11 mouse cellular contexts compared by ENCODE assay signal in genomic region chr15:79792455-79792854, GRCm38 (mm10). TPM values are rescaled to one million over a fixed set of nuclear protein-coding genes. Genes with fewer than 3 reads are reported as not detected.
A peak's percentile ranks its signal among the peaks of the same experiment; 100 is the strongest.
DNase-seq lines count a peak whose midpoint lies in the region; ATAC-seq lines count a peak whose summit lies in the region.
"Had no signal": no experiment of that assay in that cellular context is flagged by ENCODE, and none has a peak within 500 bp of the region (broad histone marks: within the 10 kb centered on the region; RNA-seq: fewer than 3 reads in every experiment).

No protein-coding gene starts in this region.

- ATAC-seq in hindbrain, embryonic 11.5 days (ENCODE audit: low FRiP score): 0 out of 2 replicates have a peak, but pooled peaks have one; percentile 33
- ATAC-seq in hindbrain, embryonic 13.5 days (ENCODE audit: low FRiP score): no peak
- ATAC-seq in hindbrain, embryonic 12.5 days (ENCODE audit: low FRiP score): no peak

- H3K27me3 ChIP-seq in hindbrain, embryonic 11.5 days (ENCODE audit: control insufficient read depth, insufficient read depth, low read length): peaks cover 2% of the 10 kb centered on the region; the same call in 1 of the 2 replicates
- peaks cover 28% of the 10 kb centered on the region for H3K27me3 ChIP-seq in hindbrain, embryonic 13.5 days
- H3K27me3 ChIP-seq in hindbrain, embryonic 12.5 days: peaks cover 28% of the 10 kb centered on the region

- H3K4me2 ChIP-seq in hindbrain, embryonic 11.5 days (replicated peaks; ENCODE audit: low read depth, low read length): peak overlapping the region; percentile 19
- no peak overlapping the region for H3K4me2 ChIP-seq in hindbrain, embryonic 13.5 days
- H3K4me2 ChIP-seq in hindbrain, embryonic 12.5 days (replicated peaks): 0 out of 2 replicates have a peak overlapping the region, but pooled peaks have one; percentile 4
- H3K4me2 ChIP-seq: limb, embryonic 15.5 days had no signal

- DNase-seq in hindbrain, embryonic 11.5 days (ENCODE audit: low spot score): peak; percentile 62
- DNase-seq in right cerebral cortex, postnatal 4 days: peak; percentile 28
- DNase-seq in right cerebral cortex, postnatal 36 days (ENCODE audit: low spot score in 2 of 2): no peak
- DNase-seq in testis, postnatal 10 days (ENCODE audit: low spot score): peak; percentile 70
- DNase-seq in thymus, postnatal 10 days (ENCODE audit: low spot score in 2 of 2): no peak
- DNase-seq in c-Kit-positive CD71-positive TER-119-positive erythroid progenitor cells, embryonic 14.5 days (ENCODE audit: low spot score): no peak
- DNase-seq: kidney, adult 18-20 months had no signal

- H3K9ac ChIP-seq in hindbrain, embryonic 11.5 days (ENCODE audit: low read depth, low read length): no peak overlapping the region
- no peak overlapping the region for H3K9ac ChIP-seq in hindbrain, embryonic 13.5 days
- H3K9ac ChIP-seq in hindbrain, embryonic 12.5 days: no peak overlapping the region
- H3K9ac ChIP-seq: limb, embryonic 15.5 days had no signal

- 20% methylated on average over 19 of the region's 19 CpGs for WGBS in hindbrain, embryonic 11.5 days
- WGBS in hindbrain, embryonic 13.5 days: 17% methylated on average over 19 of the region's 19 CpGs
- WGBS in hindbrain, embryonic 12.5 days: 16% methylated on average over 19 of the region's 19 CpGs

- no peaks in the 10 kb centered on the region for H3K36me3 ChIP-seq in hindbrain, embryonic 11.5 days (ENCODE audit: control insufficient read depth, insufficient read depth, low read length)
- peaks cover 19% of the 10 kb centered on the region for H3K36me3 ChIP-seq in hindbrain, embryonic 13.5 days
- H3K36me3 ChIP-seq in hindbrain, embryonic 12.5 days: no peaks in the 10 kb centered on the region
- H3K36me3 ChIP-seq: G1E; limb, embryonic 15.5 days had no signal

- no peaks in the 10 kb centered on the region for H3K9me3 ChIP-seq in hindbrain, embryonic 11.5 days (ENCODE audit: control insufficient read depth, low read length)
- H3K9me3 ChIP-seq in hindbrain, embryonic 13.5 days: no peaks in the 10 kb centered on the region
- H3K9me3 ChIP-seq in hindbrain, embryonic 12.5 days (replicated peaks): no peaks in the 10 kb centered on the region
- H3K9me3 ChIP-seq: G1E; limb, embryonic 15.5 days had no signal

- H3K27ac ChIP-seq in hindbrain, embryonic 11.5 days (ENCODE audit: low read depth, low read length): no peak overlapping the region
- no peak overlapping the region for H3K27ac ChIP-seq in hindbrain, embryonic 13.5 days
- H3K27ac ChIP-seq in hindbrain, embryonic 12.5 days: no peak overlapping the region
- H3K27ac ChIP-seq: limb, embryonic 15.5 days had no signal

- H3K4me3 ChIP-seq in hindbrain, embryonic 11.5 days (ENCODE audit: low read depth, low read length): no peak overlapping the region
- H3K4me3 ChIP-seq in hindbrain, embryonic 13.5 days: no peak overlapping the region
- no peak overlapping the region for H3K4me3 ChIP-seq in hindbrain, embryonic 12.5 days
- H3K4me3 ChIP-seq: limb, embryonic 15.5 days had no signal

- H3K4me1 ChIP-seq in hindbrain, embryonic 11.5 days (replicated peaks; ENCODE audit: control insufficient read depth, insufficient read depth, low read length): peaks cover 6% of the 10 kb centered on the region
- H3K4me1 ChIP-seq in hindbrain, embryonic 13.5 days (replicated peaks): peaks cover 10% of the 10 kb centered on the region
- peaks cover 13% of the 10 kb centered on the region for H3K4me1 ChIP-seq in hindbrain, embryonic 12.5 days
- H3K4me1 ChIP-seq: limb, embryonic 15.5 days had no signal

RNA-seq across cellular contexts. Expression of gene Nptxr, which starts 12.1 kb away (rescaled TPM):
- 1.5 and 1.7 TPM in 2 replicates for polyA plus RNA-seq in hindbrain, embryonic 11.5 days (2014; fragmentation: Nextera tagmentation; extraction: Ambion mirVana)
- polyA plus RNA-seq in hindbrain, embryonic 13.5 days (2015; fragmentation: Nextera tagmentation; extraction: Ambion mirVana): 21.0 and 21.4 TPM in 2 replicates
- polyA plus RNA-seq in hindbrain, embryonic 12.5 days (2016; fragmentation: Nextera tagmentation; extraction: Ambion mirVana): 13.1 TPM in 2 replicates

RNA-seq across cellular contexts. Expression of gene Dnal4, which starts 14.8 kb away (rescaled TPM):
- 61.8 and 71.9 TPM in 2 replicates for polyA plus RNA-seq in hindbrain, embryonic 11.5 days (2014; fragmentation: Nextera tagmentation; extraction: Ambion mirVana)
- 83.5 and 84.9 TPM in 2 replicates for polyA plus RNA-seq in hindbrain, embryonic 13.5 days (2015; fragmentation: Nextera tagmentation; extraction: Ambion mirVana)
- polyA plus RNA-seq in hindbrain, embryonic 12.5 days (2016; fragmentation: Nextera tagmentation; extraction: Ambion mirVana): 76.8 and 78.1 TPM in 2 replicates

RNA-seq across cellular contexts. Expression of gene Npcd, which starts 41.6 kb away (rescaled TPM):
- 0.26 TPM in 1 of 2 replicates, not detected in the other for polyA plus RNA-seq in hindbrain, embryonic 11.5 days (2014; fragmentation: Nextera tagmentation; extraction: Ambion mirVana)
- 0.34 and 0.51 TPM in 2 replicates for polyA plus RNA-seq in hindbrain, embryonic 13.5 days (2015; fragmentation: Nextera tagmentation; extraction: Ambion mirVana)
- 0.61 TPM in 1 of 2 replicates, not detected in the other for polyA plus RNA-seq in hindbrain, embryonic 12.5 days (2016; fragmentation: Nextera tagmentation; extraction: Ambion mirVana)
- polyA plus RNA-seq: G1E; limb, embryonic 15.5 days had no signal

RNA-seq across cellular contexts. Expression of gene Cbx6, which starts 42.0 kb away (rescaled TPM):
- 10.8 and 14.4 TPM in 2 replicates for polyA plus RNA-seq in hindbrain, embryonic 11.5 days (2014; fragmentation: Nextera tagmentation; extraction: Ambion mirVana)
- 50.2 and 52.6 TPM in 2 replicates for polyA plus RNA-seq in hindbrain, embryonic 13.5 days (2015; fragmentation: Nextera tagmentation; extraction: Ambion mirVana)
- polyA plus RNA-seq in hindbrain, embryonic 12.5 days (2016; fragmentation: Nextera tagmentation; extraction: Ambion mirVana): 34.7 and 38.0 TPM in 2 replicates

RNA-seq across cellular contexts. Expression of gene Sun2, which starts 50.1 kb away (rescaled TPM):
- polyA plus RNA-seq in hindbrain, embryonic 11.5 days (2014; fragmentation: Nextera tagmentation; extraction: Ambion mirVana): 4.3 and 9.5 TPM in 2 replicates
- 9.8 and 10.2 TPM in 2 replicates for polyA plus RNA-seq in hindbrain, embryonic 13.5 days (2015; fragmentation: Nextera tagmentation; extraction: Ambion mirVana)
- 8.0 and 8.2 TPM in 2 replicates for polyA plus RNA-seq in hindbrain, embryonic 12.5 days (2016; fragmentation: Nextera tagmentation; extraction: Ambion mirVana)

Comparison
In these comparisons a context has a peak if more than half of its experiments do, and no peak if none do; other contexts are left out.
1. DNase-seq: peak in hindbrain, embryonic 11.5 days (single experiment), right cerebral cortex, postnatal 4 days (single experiment) and testis, postnatal 10 days (single experiment); none in right cerebral cortex, postnatal 36 days (0 of 2), thymus, postnatal 10 days (0 of 2) and c-Kit-positive CD71-positive TER-119-positive erythroid progenitor cells, embryonic 14.5 days (single experiment).